Mouse (Mus musculus) spleen, adult 2 months (tissue): ENCODE measurements around the gene Gar1. TPM values are rescaled to one million over a fixed set of nuclear protein-coding genes. Genes with fewer than 3 reads are reported as not detected.

Experiments
- DNase-seq, 2 experiments: peaks; one replicate each; pipeline versions ENCODE4 v3.0.0 to v3.0.0-alpha.2; 2012 to 2021; ENCODE audit warnings: low spot score in 2 of 2, low read depth in 1 of 2
- H3K27ac ChIP-seq: fragments of 200-500 bp; 2 replicates; pipeline ENCODE4 v1.5.1; 2012; ENCODE audit warnings: low read length, inconsistent platforms; ENCODE audit not compliant: insufficient read depth
- H3K27me3 ChIP-seq: fragments of 200-500 bp; 2 replicates; pipeline ENCODE4 v1.6.1; 2012; ENCODE audit warnings: mild to moderate bottlenecking, moderate library complexity, low read length, inconsistent platforms; ENCODE audit not compliant: control insufficient read depth, insufficient read depth
- H3K36me3 ChIP-seq: fragments of 200-500 bp; 2 replicates; pipeline ENCODE4 v1.6.1; 2012; ENCODE audit warnings: mild to moderate bottlenecking, low read length, inconsistent platforms; ENCODE audit not compliant: control insufficient read depth, insufficient read depth
- H3K4me1 ChIP-seq: fragments of 200-500 bp; 2 replicates; pipeline ENCODE4 v1.6.1; 2011; ENCODE audit warnings: inconsistent platforms; ENCODE audit not compliant: control insufficient read depth, insufficient read depth, insufficient read length
- H3K4me3 ChIP-seq: fragments of 200-500 bp; 2 replicates; pipeline ENCODE4 v1.5.1; 2011; ENCODE audit warnings: mild to moderate bottlenecking, inconsistent platforms; ENCODE audit not compliant: insufficient read depth, insufficient read length; ENCODE audit errors: extremely low read depth
- CTCF ChIP-seq: fragments of 200-500 bp; IDR thresholded peaks from 2 replicates; pipeline ENCODE4 v1.5.1; 2011; ENCODE audit warnings: mild to moderate bottlenecking, inconsistent platforms; ENCODE audit not compliant: insufficient read depth, insufficient read length, insufficient replicate concordance; ENCODE audit errors: extremely low read depth
- POLR2A ChIP-seq: fragments of 200-500 bp; IDR thresholded peaks from 2 replicates; pipeline ENCODE4 v1.6.1; 2011; ENCODE audit warnings: low read depth, low read length, inconsistent platforms
- WGBS: fragments of 180-500 bp; shearing (Covaris S2); methylation state at CpG from one replicate; pipeline ENCODE4 v1.1.7; 2018; 5-methylcytosine and 5-hydroxymethylcytosine counted together
- polyA plus RNA-seq: library from polyadenylated mRNA; depleted of rRNA; stranded (reverse); fragments of >200 nt; gene quantifications from 2 replicates; pipeline ENCODE4 v1.2.3, GENCODE M21; 2012

The Gar1 gene
- polyA plus RNA-seq, 1 experiment = 29.3 TPM

- 53% methylated on average over 2 of the region's 2 CpGs for WGBS
These were observed 31.4 kb upstream of the Gar1 start for GRCm38 (mm10) chr3:129862592-129862991.

GRCm38 (mm10) chr3:129846846-129847245 lies 15.7 kb upstream of the Gar1 start:
- WGBS = 86% methylated on average over 7 of the region's 7 CpGs
- DNase-seq = no peak
- H3K4me3 ChIP-seq = no peak overlapping the region

More at GRCm38 (mm10) chr3:129862592-129862991, 31.4 kb upstream of the Gar1 start:
- Histone ChIP-seq H3K4me3 (no peak overlapping the region), H3K27ac (no peak overlapping the region), H3K27me3 (no peaks in the 10 kb centered on the region), H3K36me3 (no peaks in the 10 kb centered on the region), H3K4me1 (no peaks in the 10 kb centered on the region)
- no peak for DNase-seq
- TF ChIP-seq POLR2A (no peak), CTCF (no peak)

GRCm38 (mm10) chr3:129845868-129846267 lies 14.7 kb upstream of the Gar1 start:
- no peaks in the 10 kb centered on the region for H3K36me3 ChIP-seq
- no peak overlapping the region for H3K27ac ChIP-seq
- H3K27me3 ChIP-seq = no peaks in the 10 kb centered on the region
- no peak overlapping the region for H3K4me3 ChIP-seq
- 65% methylated on average over 2 of the region's 2 CpGs for whole genome bisulfite sequencing
- no peak for TF ChIP-seq CTCF
- no peak for TF ChIP-seq POLR2A
- no peak for DNase-seq
- H3K4me1 ChIP-seq = no peaks in the 10 kb centered on the region

More at GRCm38 (mm10) chr3:129846846-129847245, 15.7 kb upstream of the Gar1 start:
- Histone ChIP-seq H3K27me3 (no peaks in the 10 kb centered on the region), H3K4me1 (no peaks in the 10 kb centered on the region), H3K27ac (no peak overlapping the region), H3K36me3 (no peaks in the 10 kb centered on the region)
- no peak for TF ChIP-seq CTCF
- no peak for TF ChIP-seq POLR2A

GRCm38 (mm10) chr3:129838017-129838416 lies 6.8 kb upstream of the Gar1 start:
- H3K4me3 ChIP-seq = no peak overlapping the region
- no peak for TF ChIP-seq POLR2A
- TF ChIP-seq CTCF = no peak
- no peaks in the 10 kb centered on the region for H3K36me3 ChIP-seq
- no peaks in the 10 kb centered on the region for H3K4me1 ChIP-seq
- WGBS = 62% methylated on average over 7 of the region's 7 CpGs
- no peak for DNase-seq
- H3K27ac ChIP-seq = no peak overlapping the region
- H3K27me3 ChIP-seq = no peaks in the 10 kb centered on the region

- Histone ChIP-seq H3K27me3 (no peaks in the 10 kb centered on the region), H3K27ac (no peak overlapping the region), H3K36me3 (no peaks in the 10 kb centered on the region), H3K4me3 (no peak overlapping the region), H3K4me1 (no peaks in the 10 kb centered on the region)
- TF ChIP-seq CTCF (no peak), POLR2A (no peak)
- 74% methylated on average over 6 of the region's 6 CpGs for whole genome bisulfite sequencing
- DNase-seq = no peak
These were observed 5.8 kb upstream of the Gar1 start for GRCm38 (mm10) chr3:129836965-129837364.

- Histone ChIP-seq H3K27ac (no peak overlapping the region), H3K36me3 (no peaks in the 10 kb centered on the region), H3K27me3 (no peaks in the 10 kb centered on the region), H3K4me1 (no peaks in the 10 kb centered on the region), H3K4me3 (no peak overlapping the region)
- DNase-seq = peak in 1 of 2 experiments; percentile 11
- WGBS = 25% methylated on average over 11 of the region's 11 CpGs
- no peak for TF ChIP-seq CTCF
- no peak for TF ChIP-seq POLR2A
These were observed 5.0 kb upstream of the Gar1 start for GRCm38 (mm10) chr3:129836051-129836697.

GRCm38 (mm10) chr3:129835388-129835934 lies 4.3 kb upstream of the Gar1 start, which contains the start of gene Cfi:
Cfi (plus strand) TSS chr3:129835884.
- Histone ChIP-seq H3K27ac (no peak within 1 kb of the TSS), H3K36me3 (no peaks in the 10 kb centered on the region), H3K4me1 (no peaks in the 10 kb centered on the region), H3K4me3 (no peak within 1 kb of the TSS), H3K27me3 (no peaks in the 10 kb centered on the region)
- TF ChIP-seq POLR2A (no peak), CTCF (no peak)
- 59% methylated on average over 6 of the region's 6 CpGs for WGBS
- DNase-seq = no peak
